Mouse (Mus musculus) CH12.LX (cell line): ENCODE data around the gene Il4. TPM values are rescaled to one million over a fixed set of nuclear protein-coding genes. Genes with fewer than 3 reads are reported as not detected.
"Not testable (repeated sequence)": the region's sequence is repeated elsewhere in the genome, so short reads cannot be mapped to it uniquely, and the experiment has no call there.

Experiments
- DNase-seq: peaks from one replicate; pipeline ENCODE4 v3.0.0-alpha.2; 2013; ENCODE audit errors: extremely low read depth
- H3K27ac ChIP-seq: 2 replicates; pipeline ENCODE4 v1.5.1; 2012; ENCODE audit warnings: low read depth, mild to moderate bottlenecking, control low read depth, moderate library complexity; ENCODE audit not compliant: insufficient read depth
- H3K27me3 ChIP-seq: replicated peaks from 2 replicates; pipeline ENCODE3; 2012; ENCODE audit warnings: inconsistent platforms
- H3K36me3 ChIP-seq, 2 experiments: replicated peaks in 1 of 2; 2 replicates each; pipeline versions ENCODE3 to v1.6.1; 2012; ENCODE audit warnings: inconsistent platforms in 1 of 2, low read length in 1 of 2, mild to moderate bottlenecking in 1 of 2, mixed read lengths in 1 of 2, moderate library complexity in 1 of 2; ENCODE audit not compliant: control insufficient read depth in 1 of 2, insufficient read depth in 1 of 2
- H3K4me1 ChIP-seq, 2 experiments: 2 replicates each; pipeline ENCODE4 v1.6.1; 2012; ENCODE audit warnings: inconsistent platforms in 1 of 2, moderate library complexity in 1 of 2; ENCODE audit not compliant: insufficient read depth in 2 of 2, control insufficient read depth in 1 of 2
- H3K4me2 ChIP-seq: 2 replicates; pipeline ENCODE4 v1.6.1; 2012; ENCODE audit warnings: low read depth, mild to moderate bottlenecking, control low read depth; ENCODE audit not compliant: poor library complexity, insufficient read depth, severe bottlenecking
- H3K4me3 ChIP-seq, 3 experiments: fragments of 150-350 bp in 1 of 3; sonication (generic) in 1 of 3; replicated peaks in 1 of 3; 2 replicates each; pipeline versions ENCODE3 to v1.5.1; 2011 to 2012; ENCODE audit warnings: low read depth in 2 of 3, low read length in 2 of 3, mild to moderate bottlenecking in 2 of 3, moderate library complexity in 2 of 3, control low read depth in 1 of 3, improper control_type of control experiment in 1 of 3, inconsistent platforms in 1 of 3, mixed read lengths in 1 of 3; ENCODE audit not compliant: poor library complexity in 1 of 3
- H3K79me2 ChIP-seq: replicated peaks from 2 replicates; pipeline ENCODE4 v1.6.1; 2012; ENCODE audit warnings: mild to moderate bottlenecking, moderate library complexity; ENCODE audit not compliant: control insufficient read depth, poor library complexity, insufficient read depth, severe bottlenecking; ENCODE audit errors: extremely low read depth
- H3K9ac ChIP-seq: 2 replicates; pipeline ENCODE4 v1.6.1; 2012; ENCODE audit warnings: low read depth, mild to moderate bottlenecking, control low read depth, moderate library complexity; ENCODE audit not compliant: insufficient read depth
- H3K9me3 ChIP-seq: replicated peaks from 2 replicates; pipeline ENCODE3; 2012; ENCODE audit warnings: low read length, inconsistent platforms, mixed read lengths
- CHD2 ChIP-seq: IDR thresholded peaks from 2 replicates; pipeline ENCODE4 v1.6.1; 2011; ENCODE audit warnings: low read length, improper control_type of control experiment
- CTCF ChIP-seq, 2 experiments: IDR thresholded peaks in 1 of 2; conservative IDR thresholded peaks in 1 of 2; 2 replicates each; pipeline ENCODE4 v1.5.1; 2011 to 2012; ENCODE audit warnings: low read depth in 2 of 2, low read length in 2 of 2, improper control_type of control experiment in 1 of 2, inconsistent platforms in 1 of 2, mild to moderate bottlenecking in 1 of 2, moderate library complexity in 1 of 2
- E2F4 ChIP-seq: IDR thresholded peaks from 2 replicates; pipeline ENCODE4 v1.6.1; 2011; ENCODE audit warnings: low read depth, low read length, improper control_type of control experiment; ENCODE audit not compliant: insufficient replicate concordance
- ELF1 ChIP-seq: IDR thresholded peaks from 2 replicates; pipeline ENCODE4 v1.6.1; 2014; ENCODE audit warnings: low read depth, mild to moderate bottlenecking, inconsistent platforms, low read length, improper control_type of control experiment
- ETS1 ChIP-seq: conservative IDR thresholded peaks from 2 replicates; pipeline ENCODE4 v1.6.1; 2012; ENCODE audit warnings: low read depth, mild to moderate bottlenecking, inconsistent platforms, low read length, improper control_type of control experiment, moderate library complexity
- GABPA ChIP-seq: IDR thresholded peaks from 2 replicates; pipeline ENCODE4 v1.6.1; 2012; ENCODE audit warnings: low read depth, low read length, improper control_type of control experiment, inconsistent platforms; ENCODE audit not compliant: insufficient replicate concordance
- HCFC1 ChIP-seq: IDR thresholded peaks from 2 replicates; pipeline ENCODE4 v1.6.1; 2012; ENCODE audit warnings: low read depth, mild to moderate bottlenecking, inconsistent platforms, low read length, improper control_type of control experiment
- IRF4 ChIP-seq: IDR thresholded peaks from 2 replicates; pipeline ENCODE4 v1.6.1; 2014; ENCODE audit warnings: low read depth, mild to moderate bottlenecking, inconsistent platforms, low read length, improper control_type of control experiment
- JUN ChIP-seq: IDR thresholded peaks from 2 replicates; pipeline ENCODE4 v1.6.1; 2011; ENCODE audit warnings: low read depth, mild to moderate bottlenecking, low read length, improper control_type of control experiment, moderate library complexity; ENCODE audit not compliant: insufficient read depth
- JUND ChIP-seq: conservative IDR thresholded peaks from 2 replicates; pipeline ENCODE4 v1.6.1; 2011; ENCODE audit warnings: low read depth, low read length, improper control_type of control experiment
- MAFK ChIP-seq: IDR thresholded peaks from 2 replicates; pipeline ENCODE4 v1.6.1; 2011; ENCODE audit warnings: low read length, improper control_type of control experiment; ENCODE audit not compliant: insufficient replicate concordance
- MEF2A ChIP-seq: IDR thresholded peaks from 2 replicates; pipeline ENCODE4 v1.6.1; 2014; ENCODE audit warnings: low read depth, mild to moderate bottlenecking, inconsistent platforms, low read length, improper control_type of control experiment, borderline replicate concordance
- NRF1 ChIP-seq: IDR thresholded peaks from 2 replicates; pipeline ENCODE4 v1.6.1; 2014; ENCODE audit warnings: low read depth, mild to moderate bottlenecking, inconsistent platforms, low read length, improper control_type of control experiment, moderate library complexity
- POLR2A ChIP-seq: IDR thresholded peaks from 2 replicates; pipeline ENCODE4 v1.6.1; 2011; ENCODE audit warnings: low read depth, mild to moderate bottlenecking, improper control_type of control experiment, low read length
- RAD21 ChIP-seq: IDR thresholded peaks from 2 replicates; pipeline ENCODE4 v1.6.1; 2011; ENCODE audit warnings: low read depth, mild to moderate bottlenecking, low read length, improper control_type of control experiment, moderate library complexity
- RCOR1 ChIP-seq: conservative IDR thresholded peaks from 2 replicates; pipeline ENCODE4 v1.6.1; 2012; ENCODE audit warnings: low read depth, mild to moderate bottlenecking, inconsistent platforms, low read length, improper control_type of control experiment
- SIN3A ChIP-seq: IDR thresholded peaks from 2 replicates; pipeline ENCODE4 v1.6.1; 2012; ENCODE audit warnings: low read length, improper control_type of control experiment, inconsistent platforms
- SMC3 ChIP-seq: IDR thresholded peaks from 2 replicates; pipeline ENCODE4 v1.6.1; 2011; ENCODE audit warnings: low read depth, low read length, improper control_type of control experiment
- TBP ChIP-seq: conservative IDR thresholded peaks from 2 replicates; pipeline ENCODE4 v1.6.1; 2011; ENCODE audit warnings: low read depth, low read length, improper control_type of control experiment
- TCF12 ChIP-seq: IDR thresholded peaks from 2 replicates; pipeline ENCODE4 v1.6.1; 2014; ENCODE audit warnings: low read depth, mild to moderate bottlenecking, inconsistent platforms, low read length, improper control_type of control experiment
- USF1 ChIP-seq: IDR thresholded peaks from 2 replicates; pipeline ENCODE4 v1.6.1; 2014; ENCODE audit warnings: low read depth, mild to moderate bottlenecking, inconsistent platforms, low read length, improper control_type of control experiment
- ZC3H11A ChIP-seq: IDR thresholded peaks from 2 replicates; pipeline ENCODE4 v1.6.1; 2012; ENCODE audit warnings: low read depth, mild to moderate bottlenecking, inconsistent platforms, low read length, improper control_type of control experiment
- ZNF384 ChIP-seq: IDR thresholded peaks from 2 replicates; pipeline ENCODE4 v1.6.1; 2012; ENCODE audit warnings: low read depth, low read length, improper control_type of control experiment, inconsistent platforms
- dilution Hi-C: fragments of 300-500 bp; cut with MboI; formaldehyde crosslinking; loops from 2 replicates; pipeline ENCODE4 v1.14.3; 2020; ENCODE audit warnings: low sequenced_read_pairs; ENCODE audit not compliant: extremely low pct_unique_long_range_greater_than_20kb, extremely low pct_ligation_motif_present
- in situ Hi-C: fragments of 300-500 bp; cut with MboI; formaldehyde crosslinking; loops from 3 replicates; pipeline ENCODE4 v1.14.3; 2019; ENCODE audit warnings: low sequenced_read_pairs, low pct_ligation_motif_present, low pct_unique_long_range_greater_than_20kb, mixed read lengths
- polyA plus RNA-seq: library from polyadenylated mRNA; unstranded; fragments of >175 nt; gene quantifications from 2 replicates; pipeline ENCODE4 v1.2.1, GENCODE M21; 2012; ENCODE audit warnings: low read depth; ENCODE audit not compliant: insufficient read length
- total RNA-seq, 2 experiments: library from RNA; depleted of rRNA; stranded (reverse); fragments of 300-350 nt in 1 of 2; fragments of >200 nt in 1 of 2; gene quantifications; 2 replicates each; pipeline ENCODE4 v1.2.3; 2012 to 2014

Gene Il4
- total and polyA plus RNA-seq, 3 experiments, result 19.5 to 75.5 (median 35.6) TPM

DNA sequence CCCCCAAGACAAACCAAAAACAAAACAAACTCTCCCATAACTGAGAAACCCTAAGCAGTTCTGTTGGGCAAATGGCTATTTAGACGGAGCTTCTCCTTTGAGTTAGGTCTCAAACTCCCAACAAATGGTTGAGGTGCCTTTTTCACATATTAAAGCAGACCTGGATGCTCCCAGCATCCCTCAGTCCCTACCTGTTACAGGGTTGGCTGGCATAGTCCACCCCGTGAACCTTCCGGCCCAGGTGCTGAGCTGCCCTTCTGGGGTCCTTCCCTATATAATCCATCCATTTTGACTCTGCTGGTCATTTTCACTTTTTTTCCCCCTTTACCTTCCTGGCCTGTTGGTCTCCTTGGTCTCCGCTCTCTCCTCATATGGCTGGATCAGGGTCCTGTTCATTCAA, 51.8 kb downstream of the Il4 start:
- in situ Hi-C loops, result loop anchor here (10.0 kb wide), 1 partner anchor 468 kb away; no protein-coding TSS in a partner anchor
- Histone ChIP-seq H3K27me3 (no peaks in the 10 kb centered on the region), H3K4me2 (peak overlapping the region; percentile 67), H3K9ac (0 out of 2 replicates have a peak overlapping the region, but pooled peaks have one; percentile 14), H3K79me2 (no peaks in the 10 kb centered on the region), H3K27ac (no peak overlapping the region), H3K36me3 (peaks cover 0 to 5% of the 10 kb centered on the region in 2 experiments), H3K4me1 (peaks cover 2 to 17% of the 10 kb centered on the region in 2 experiments; a peak in 2 of 4 replicates), H3K4me3 (peak overlapping the region in 1 of 3 experiments; percentile 74), H3K9me3 (peaks cover 11% of the 10 kb centered on the region)
- DNase-seq, result no peak
- dilution Hi-C loops, result no loop called here
- TF ChIP-seq ELF1, result no peak
- no peak for TF ChIP-seq RAD21
- no peak for TF ChIP-seq E2F4
- no peak for TF ChIP-seq SIN3A
- no peak for TF ChIP-seq ETS1
- TF ChIP-seq RCOR1, result no peak
- no peak for TF ChIP-seq IRF4
- no peak for TF ChIP-seq TBP
- TF ChIP-seq NRF1, result no peak

DNA sequence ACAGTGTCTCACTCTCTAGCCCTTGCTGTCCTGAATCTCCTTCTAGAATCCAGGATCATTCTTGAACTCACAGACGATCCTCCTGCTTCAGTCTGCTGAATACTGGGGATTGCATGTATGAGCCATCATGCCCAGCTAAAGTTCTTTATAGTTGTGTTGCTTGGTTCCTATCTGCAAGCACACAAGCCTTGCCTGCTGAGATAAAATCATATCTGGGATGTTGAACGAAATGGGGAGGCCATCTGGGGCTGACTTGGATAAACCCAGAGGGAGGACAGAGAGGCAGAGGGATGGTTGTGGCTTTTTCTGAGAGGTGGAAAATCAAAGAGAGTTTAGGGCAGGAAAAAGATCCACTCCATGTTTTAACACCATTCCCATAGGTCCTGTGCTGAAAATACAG, 56.5 kb downstream of the Il4 start:
- peaks cover 0 to 7% of the 10 kb centered on the region in 2 experiments; a peak in 2 of 4 replicates for H3K4me1 ChIP-seq
- dilution Hi-C loops, result no loop called here
- no peak for TF ChIP-seq MAFK
- no peak for TF ChIP-seq POLR2A
- no peak for TF ChIP-seq ZC3H11A
- no peak for TF ChIP-seq GABPA
- TF ChIP-seq RAD21, result no peak
- TF ChIP-seq HCFC1, result no peak
- TF ChIP-seq CTCF (conservative IDR thresholded peaks at IDR 0.05 in 1 of 2, IDR thresholded peaks at IDR 0.05 in 1 of 2; ENCODE audit: low read depth in 2 of 2, low read length in 2 of 2), result no peak
- no peak for TF ChIP-seq JUND
- TF ChIP-seq CHD2, result no peak
- no peak for TF ChIP-seq MEF2A
- no peak for TF ChIP-seq SMC3
- no peak for TF ChIP-seq NRF1
- TF ChIP-seq TCF12, result no peak
- no peak for TF ChIP-seq ZNF384
- no peak for TF ChIP-seq USF1
- TF ChIP-seq JUN, result no peak
- TF ChIP-seq, all 38 proteins: peak for 0
- no peak overlapping the region for H3K4me3 ChIP-seq
- H3K4me2 ChIP-seq, result no peak overlapping the region
- DNase-seq, result no peak
- no peak overlapping the region for H3K9ac ChIP-seq
- H3K9me3 ChIP-seq, result peaks cover 11% of the 10 kb centered on the region
- H3K36me3 ChIP-seq, result no peaks in the 10 kb centered on the region
- in situ Hi-C loops, result loop anchor here (5.0 to 10.0 kb wide), 3 partner anchors 35 to 473 kb away; no protein-coding TSS in a partner anchor
- H3K27me3 ChIP-seq, result no peaks in the 10 kb centered on the region
- no peaks in the 10 kb centered on the region for H3K79me2 ChIP-seq
- no peak overlapping the region for H3K27ac ChIP-seq

DNA sequence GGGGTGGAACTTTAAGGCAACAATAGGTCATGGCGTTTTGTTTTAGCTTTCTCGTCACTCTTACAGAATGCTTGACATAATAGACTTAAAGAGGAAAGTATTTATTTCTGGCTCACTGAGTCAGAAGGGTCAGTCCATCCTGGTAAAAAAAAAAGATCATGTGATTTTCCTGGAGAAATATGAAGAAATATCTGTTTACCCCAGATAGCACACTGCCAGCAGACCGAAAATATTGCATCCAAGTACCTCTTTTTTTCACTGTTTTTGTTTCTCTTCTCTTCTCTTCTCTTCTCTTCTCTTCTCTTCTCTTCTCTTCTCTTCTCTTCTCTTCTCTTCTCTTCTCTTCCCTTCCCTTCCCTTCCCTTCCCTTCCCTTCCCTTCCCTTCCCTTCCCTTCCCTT, 58.5 kb downstream of the Il4 start:
- in situ Hi-C loops, result loop anchor here (5.0 to 10.0 kb wide), 3 partner anchors 33 to 475 kb away; no protein-coding TSS in a partner anchor
- dilution Hi-C loops, H3K36me3 ChIP-seq, H3K79me2 ChIP-seq, H3K4me2 ChIP-seq, H3K4me3 ChIP-seq, H3K27ac ChIP-seq, DNase-seq, H3K4me1 ChIP-seq, H3K9me3 ChIP-seq, H3K9ac ChIP-seq, H3K27me3 ChIP-seq: not testable (repeated sequence)
